Mouse (Mus musculus) lung, adult 2 months (tissue): Measurements from ENCODE around the gene Ctu1.

Experiments
- CTCF ChIP-seq: fragments of 200-500 bp; IDR thresholded peaks from 2 replicates; pipeline ENCODE4 v1.5.1; 2011; ENCODE audit warnings: mild to moderate bottlenecking, low read length, control low read depth; ENCODE audit not compliant: insufficient read depth
- POLR2A ChIP-seq: fragments of 200-500 bp; IDR thresholded peaks from 2 replicates; pipeline ENCODE4 v1.6.1; 2011; ENCODE audit warnings: low read depth, mild to moderate bottlenecking, control low read depth, low read length, borderline replicate concordance; ENCODE audit errors: extremely low read depth

DNA sequence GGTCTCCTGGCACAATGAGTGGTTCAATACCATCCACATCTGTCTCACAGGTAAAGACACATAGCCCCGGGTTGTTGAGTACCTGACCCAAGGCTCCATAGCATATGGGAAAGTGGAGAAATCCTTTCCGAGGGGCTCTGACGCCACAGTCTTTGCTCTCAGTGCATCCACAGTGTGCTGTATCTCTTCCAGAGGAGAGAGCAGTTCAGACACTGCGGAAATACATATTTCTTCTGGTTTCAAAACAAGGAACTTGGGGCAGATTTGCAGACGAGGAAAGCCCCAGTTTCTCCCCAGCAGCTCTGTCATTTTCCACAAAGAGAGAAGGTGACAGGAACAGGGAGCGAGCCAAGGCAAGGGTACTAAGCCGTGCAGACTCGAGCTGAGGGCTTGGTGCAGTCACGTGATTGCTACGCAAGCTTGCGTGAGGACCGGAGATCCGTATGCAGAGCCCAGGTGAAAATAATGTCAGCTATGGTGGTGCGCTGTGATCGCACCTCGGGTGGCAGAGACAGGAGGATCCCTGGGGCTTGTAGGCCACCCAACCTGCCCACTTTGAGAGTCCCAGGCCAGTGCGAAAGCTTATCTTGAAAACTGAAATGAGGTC, 28.7 kb upstream of the Ctu1 start:
- no peak for TF ChIP-seq CTCF
- no peak for TF ChIP-seq POLR2A
